Mouse (Mus musculus) lung, postnatal 0 days (tissue): ENCODE results near the gene Rsph1. TPM values are rescaled to one million over a fixed set of nuclear protein-coding genes. Genes with fewer than 3 reads are reported as not detected.
A peak's percentile ranks its signal among the peaks of the same experiment; 100 is the strongest.

Experiments
- ATAC-seq: fragments of 200-750 bp; cut with Nextera tagmentation; 2 replicates; pipeline ENCODE4 v1.8.0; 2017; ENCODE audit warnings: moderate library complexity
- DNase-seq: peaks from one replicate; pipeline ENCODE4 v3.0.0-alpha.2; 2016; ENCODE audit warnings: low spot score
- H3K27ac ChIP-seq: fragments of 300-500 bp; sonication (generic); 2 replicates; pipeline ENCODE4 v1.5.1; 2014; ENCODE audit warnings: antibody characterized with exemption, mild to moderate bottlenecking, low read length, mixed read lengths
- H3K27me3 ChIP-seq: fragments of 300-500 bp; sonication (generic); replicated peaks from 2 replicates; pipeline ENCODE4 v1.6.1; 2014; ENCODE audit warnings: low read length, mixed read lengths; ENCODE audit not compliant: insufficient read depth
- H3K36me3 ChIP-seq: fragments of 300-500 bp; sonication (generic); 2 replicates; pipeline ENCODE4 v1.6.1; 2014; ENCODE audit warnings: low read length, mixed read lengths; ENCODE audit not compliant: insufficient read depth
- H3K4me1 ChIP-seq: fragments of 300-500 bp; sonication (generic); 2 replicates; pipeline ENCODE4 v1.6.1; 2014; ENCODE audit warnings: antibody characterized with exemption, low read depth, low read length, mixed read lengths; ENCODE audit not compliant: insufficient read depth
- H3K4me2 ChIP-seq: fragments of 300-500 bp; sonication (generic); replicated peaks from 2 replicates; pipeline ENCODE4 v1.6.1; 2014; ENCODE audit warnings: low read depth, mild to moderate bottlenecking, low read length, moderate library complexity, mixed read lengths
- H3K4me3 ChIP-seq: fragments of 300-500 bp; sonication (generic); 2 replicates; pipeline ENCODE4 v1.5.1; 2014; ENCODE audit warnings: low read depth, low read length
- H3K9ac ChIP-seq: fragments of 300-500 bp; sonication (generic); replicated peaks from 2 replicates; pipeline ENCODE4 v1.6.1; 2014; ENCODE audit warnings: low read depth, mild to moderate bottlenecking
- H3K9me3 ChIP-seq: fragments of 300-500 bp; sonication (generic); 2 replicates; pipeline ENCODE4 v1.6.1; 2016; ENCODE audit warnings: low read length, mixed read lengths
- CTCF ChIP-seq: IDR thresholded peaks from 2 replicates; pipeline ENCODE4 v1.5.1; 2016; ENCODE audit warnings: antibody characterized with exemption, mild to moderate bottlenecking
- EP300 ChIP-seq: IDR thresholded peaks from 2 replicates; pipeline ENCODE4 v1.6.1; 2016; ENCODE audit warnings: antibody characterized with exemption, mild to moderate bottlenecking, control low read depth
- WGBS: fragments of 180-500 bp; shearing (Covaris S2); extraction: QIAGEN DNeasy Blood & Tissue Kit; methylation state at CpG from one replicate; pipeline ENCODE4 v1.1.7; 2014; 5-methylcytosine and 5-hydroxymethylcytosine counted together
- polyA plus RNA-seq: library from polyadenylated mRNA; unstranded; fragments of >200 nt; fragmentation: Nextera tagmentation; extraction: Ambion mirVana; gene quantifications from 2 replicates; pipeline ENCODE4 v1.2.1, GENCODE M21; 2015

Gene Rsph1
- polyA plus RNA-seq, 1 experiment from 2014 or later, result 21.4 TPM

GRCm38 (mm10) chr17:31297521-31297939, 20.3 kb upstream of the Rsph1 start:
- H3K4me3 ChIP-seq, result peak overlapping the region; percentile 67
- ATAC-seq (peak; percentile 69), DNase-seq (peak; percentile 95)
- peak overlapping the region; percentile 98 for H3K4me2 ChIP-seq
- no peaks in the 10 kb centered on the region for H3K36me3 ChIP-seq
- H3K27ac ChIP-seq, result peak overlapping the region; percentile 94
- no peaks in the 10 kb centered on the region for H3K9me3 ChIP-seq
- under 1% methylated on average over 7 of the region's 7 CpGs for WGBS
- H3K27me3 ChIP-seq, result no peaks in the 10 kb centered on the region
- TF ChIP-seq CTCF, result peak; percentile 44; the same call in 1 of the 2 replicates
- TF ChIP-seq EP300, result peak; percentile 61; the same call in 1 of the 2 replicates
- H3K9ac ChIP-seq, result peak overlapping the region; percentile 24; the same call in 1 of the 2 replicates
- peaks cover 8% of the 10 kb centered on the region; the same call in 1 of the 2 replicates for H3K4me1 ChIP-seq

- DNase-seq (peak; percentile 96), ATAC-seq (peak; percentile 84)
- no peaks in the 10 kb centered on the region for H3K27me3 ChIP-seq
- TF ChIP-seq CTCF (peak; percentile 30; the same call in 1 of the 2 replicates), EP300 (no peak)
- no peaks in the 10 kb centered on the region for H3K9me3 ChIP-seq
- H3K36me3 ChIP-seq, result no peaks in the 10 kb centered on the region
- H3K4me2 ChIP-seq, result peak overlapping the region; percentile 98
- H3K4me3 ChIP-seq, result peak overlapping the region; percentile 67
- WGBS, result under 1% methylated on average over 58 of the region's 68 CpGs
- H3K27ac ChIP-seq, result peak overlapping the region; percentile 94
- peak overlapping the region; percentile 24 for H3K9ac ChIP-seq
- peaks cover 8% of the 10 kb centered on the region; the same call in 1 of the 2 replicates for H3K4me1 ChIP-seq
Observed at GRCm38 (mm10) chr17:31295892-31296781, 19.0 kb upstream of the Rsph1 start.

GRCm38 (mm10) chr17:31295215-31295891, 18.2 kb upstream of the Rsph1 start:
- Histone ChIP-seq H3K36me3 (no peaks in the 10 kb centered on the region), H3K4me1 (peaks cover 8% of the 10 kb centered on the region; the same call in 1 of the 2 replicates), H3K9ac (peak overlapping the region; percentile 24), H3K9me3 (no peaks in the 10 kb centered on the region), H3K27ac (peak overlapping the region; percentile 94), H3K4me2 (peak overlapping the region; percentile 98), H3K4me3 (peak overlapping the region; percentile 67), H3K27me3 (no peaks in the 10 kb centered on the region)
- TF ChIP-seq EP300 (no peak), CTCF (peak; percentile 74)
- WGBS, result 24% methylated on average over 25 of the region's 25 CpGs
- DNase-seq (peak; percentile 73), ATAC-seq (peak; percentile 44)

- no peaks in the 10 kb centered on the region for H3K27me3 ChIP-seq
- peak overlapping the region; percentile 94 for H3K27ac ChIP-seq
- ATAC-seq (peak; percentile 37), DNase-seq (peak; percentile 76)
- no peak for TF ChIP-seq EP300
- peak; percentile 57 for TF ChIP-seq CTCF
- WGBS, result 63% methylated on average over 15 of the region's 15 CpGs
- no peaks in the 10 kb centered on the region for H3K36me3 ChIP-seq
- peaks cover 8% of the 10 kb centered on the region; the same call in 1 of the 2 replicates for H3K4me1 ChIP-seq
- H3K4me3 ChIP-seq, result 0 out of 2 replicates have a peak overlapping the region, but pooled peaks have one; percentile 67
- no peaks in the 10 kb centered on the region for H3K9me3 ChIP-seq
- H3K4me2 ChIP-seq, result peak overlapping the region; percentile 98
- H3K9ac ChIP-seq, result no peak overlapping the region
Observed at GRCm38 (mm10) chr17:31294363-31295214, 17.4 kb upstream of the Rsph1 start.

GRCm38 (mm10) chr17:31290859-31291258, 13.7 kb upstream of the Rsph1 start:
- TF ChIP-seq EP300, result no peak
- TF ChIP-seq CTCF, result no peak
- H3K9me3 ChIP-seq, result no peaks in the 10 kb centered on the region
- H3K27me3 ChIP-seq, result no peaks in the 10 kb centered on the region
- peak; percentile 40 for DNase-seq
- no peak overlapping the region for H3K4me3 ChIP-seq
- no peaks in the 10 kb centered on the region for H3K36me3 ChIP-seq
- no peak overlapping the region for H3K4me2 ChIP-seq
- 49% methylated on average over 6 of the region's 6 CpGs for WGBS
- H3K27ac ChIP-seq, result no peak overlapping the region
- no peak overlapping the region for H3K9ac ChIP-seq
- no peak for ATAC-seq
- H3K4me1 ChIP-seq, result peaks cover 8% of the 10 kb centered on the region; the same call in 1 of the 2 replicates
